Mouse (Mus musculus) lung, embryonic 15.5 days (tissue): ENCODE results near the gene Snx20. TPM values are rescaled to one million over a fixed set of nuclear protein-coding genes. Genes with fewer than 3 reads are reported as not detected.

ENCODE experiments used
- ATAC-seq: fragments of 200-750 bp; cut with Nextera tagmentation; 2 replicates; pipeline ENCODE4 v1.8.0; 2017; ENCODE audit warnings: moderate number of reproducible peaks, borderline replicate concordance; ENCODE audit not compliant: low FRiP score, low TSS enrichment; ENCODE audit errors: extremely low read depth
- H3K27ac ChIP-seq: fragments of 300-500 bp; sonication (generic); 2 replicates; pipeline ENCODE4 v1.5.1; 2015; ENCODE audit warnings: moderate library complexity, mild to moderate bottlenecking, inconsistent platforms
- H3K27me3 ChIP-seq: fragments of 300-500 bp; sonication (generic); 2 replicates; pipeline ENCODE4 v1.6.1; 2015; ENCODE audit warnings: inconsistent platforms
- H3K36me3 ChIP-seq: fragments of 300-500 bp; sonication (generic); 2 replicates; pipeline ENCODE4 v1.6.1; 2015; ENCODE audit warnings: inconsistent platforms
- H3K4me1 ChIP-seq: fragments of 300-500 bp; sonication (generic); 2 replicates; pipeline ENCODE4 v1.6.1; 2015; ENCODE audit warnings: inconsistent platforms
- H3K4me2 ChIP-seq: fragments of 300-500 bp; sonication (generic); 2 replicates; pipeline ENCODE4 v1.6.1; 2015; ENCODE audit warnings: inconsistent platforms, mild to moderate bottlenecking, moderate library complexity
- H3K4me3 ChIP-seq: fragments of 300-500 bp; sonication (generic); 2 replicates; pipeline ENCODE4 v1.5.1; 2015; ENCODE audit warnings: mild to moderate bottlenecking, inconsistent platforms
- H3K9ac ChIP-seq: fragments of 300-500 bp; sonication (generic); 2 replicates; pipeline ENCODE4 v1.6.1; 2015; ENCODE audit warnings: inconsistent platforms
- H3K9me3 ChIP-seq: fragments of 300-500 bp; sonication (generic); 2 replicates; pipeline ENCODE4 v1.6.1; 2016; ENCODE audit warnings: inconsistent platforms
- WGBS: fragments of 180-500 bp; shearing (Covaris S2); methylation state at CpG from one replicate; pipeline ENCODE4 v1.1.7; 2015; 5-methylcytosine and 5-hydroxymethylcytosine counted together
- polyA plus RNA-seq: library from polyadenylated mRNA; unstranded; fragments of >200 nt; fragmentation: Nextera tagmentation; extraction: Ambion mirVana; gene quantifications from 2 replicates; pipeline ENCODE4 v1.2.1, GENCODE M21; 2015

Gene Snx20
- polyA plus RNA-seq, 1 experiment from 2014 or later: 2.3 TPM

DNA sequence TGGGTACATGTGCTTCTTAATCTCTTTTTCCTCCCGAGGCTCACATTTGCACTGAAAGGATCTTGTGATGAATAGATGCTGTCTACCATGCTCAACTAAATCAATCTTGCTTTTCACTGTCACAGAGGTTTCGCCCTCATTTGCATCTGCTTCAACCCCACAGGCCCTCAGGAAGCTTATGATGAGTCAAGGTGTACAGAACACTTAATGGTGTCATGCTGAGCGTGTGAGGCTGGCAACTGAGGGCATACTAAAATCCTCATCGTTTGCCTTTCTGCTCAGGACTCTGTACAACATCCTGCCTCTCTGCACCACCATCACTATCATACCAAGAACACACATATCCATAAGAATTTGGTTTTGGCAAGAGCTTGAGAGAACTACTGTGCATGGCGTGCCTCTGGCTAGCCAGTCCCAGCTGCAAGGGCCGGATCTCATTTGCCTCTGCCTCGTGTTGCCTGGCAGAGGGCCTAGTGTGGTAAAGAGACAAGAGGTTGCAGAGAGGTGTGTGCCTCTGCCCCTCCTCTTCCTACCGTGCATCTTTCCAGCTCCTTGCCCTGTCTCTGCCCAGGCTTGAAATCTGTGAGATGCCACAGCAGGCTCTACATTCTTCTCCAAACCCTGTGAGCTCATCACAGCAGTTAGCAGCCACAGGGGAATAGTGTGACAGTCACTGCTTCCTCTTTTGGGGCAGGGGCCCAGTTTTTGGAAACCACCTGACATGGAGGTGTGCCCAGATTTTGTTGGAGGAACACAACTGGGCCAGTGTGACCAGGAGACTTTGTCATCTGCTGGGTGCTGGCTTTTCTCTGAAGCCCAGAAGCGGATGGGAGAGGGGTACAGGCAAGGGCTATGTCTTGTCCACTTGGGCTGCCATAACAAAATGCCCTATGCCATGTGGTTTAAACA lies 1.4 kb upstream of the Snx20 start:
- H3K9me3 ChIP-seq: no peaks in the 10 kb centered on the region
- no peak overlapping the region for H3K9ac ChIP-seq
- H3K4me1 ChIP-seq: no peaks in the 10 kb centered on the region; the same call in 1 of the 2 replicates
- ATAC-seq: no peak
- H3K4me2 ChIP-seq: no peak overlapping the region
- 67% methylated on average over 9 of the region's 9 CpGs for WGBS
- no peaks in the 10 kb centered on the region for H3K27me3 ChIP-seq
- H3K4me3 ChIP-seq: no peak overlapping the region
- no peaks in the 10 kb centered on the region for H3K36me3 ChIP-seq
- H3K27ac ChIP-seq: no peak overlapping the region

DNA sequence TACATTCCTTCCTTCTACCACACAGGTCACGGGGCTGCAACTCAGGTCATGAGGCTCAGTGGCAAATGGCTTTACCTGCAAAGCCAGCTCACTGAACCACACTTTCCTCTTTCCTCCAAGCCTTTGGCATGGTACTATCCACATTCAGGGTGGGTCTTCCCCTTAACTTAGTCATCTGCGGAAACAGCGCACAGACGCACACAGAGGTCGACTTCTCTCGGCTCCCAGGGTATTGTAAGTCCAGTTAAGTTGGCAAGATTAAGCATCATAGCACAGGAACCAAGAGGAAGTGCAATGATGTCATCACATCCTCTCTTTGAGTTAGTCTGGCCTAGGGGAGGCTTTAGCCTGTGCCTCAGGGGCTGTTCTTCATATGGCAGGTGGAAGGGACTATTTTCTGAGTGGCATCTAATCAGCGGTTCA lies 2.6 kb downstream of the Snx20 start:
- ATAC-seq: peak; percentile 59; the same call in 1 of the 2 replicates
- Histone ChIP-seq H3K4me3 (no peak overlapping the region), H3K4me1 (peaks cover 2% of the 10 kb centered on the region; the same call in 1 of the 2 replicates), H3K4me2 (no peak overlapping the region), H3K36me3 (no peaks in the 10 kb centered on the region), H3K9ac (no peak overlapping the region), H3K27me3 (peaks cover 9% of the 10 kb centered on the region), H3K9me3 (no peaks in the 10 kb centered on the region), H3K27ac (no peak overlapping the region)
- 68% methylated on average over 7 of the region's 7 CpGs for WGBS

GRCm38 (mm10) chr8:88631081-88631480 lies 4.8 kb downstream of the Snx20 start:
- Histone ChIP-seq H3K4me3 (no peak overlapping the region), H3K27ac (no peak overlapping the region), H3K27me3 (peaks cover 26% of the 10 kb centered on the region), H3K4me1 (peaks cover 13% of the 10 kb centered on the region; the same call in 1 of the 2 replicates), H3K9me3 (no peaks in the 10 kb centered on the region), H3K4me2 (no peak overlapping the region), H3K9ac (no peak overlapping the region), H3K36me3 (no peaks in the 10 kb centered on the region)
- ATAC-seq: no peak

DNA sequence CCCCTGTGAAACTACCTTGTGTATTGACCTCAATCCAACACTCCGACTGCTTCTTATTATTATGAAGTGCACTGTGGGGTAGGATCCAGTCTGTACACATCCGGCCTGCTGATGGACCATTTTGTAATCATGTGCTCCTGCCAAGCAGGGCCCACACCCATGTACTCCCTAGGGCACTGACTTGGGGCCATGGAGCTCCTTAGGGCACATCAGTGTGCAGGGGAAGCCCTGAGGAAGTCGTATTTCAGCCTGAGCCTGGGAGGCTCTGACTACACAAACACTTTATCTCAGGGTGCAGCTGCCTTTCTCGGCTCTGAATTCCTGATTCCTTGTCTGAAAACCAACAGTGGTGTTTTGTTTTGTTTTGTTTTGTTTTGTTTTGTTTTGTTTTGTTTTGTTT lies 5.7 kb downstream of the Snx20 start:
- WGBS: 63% methylated on average over 4 of the region's 4 CpGs
- no peaks in the 10 kb centered on the region for H3K36me3 ChIP-seq
- ATAC-seq: no peak

GRCm38 (mm10) chr8:88628001-88628774 lies 7.7 kb downstream of the Snx20 start:
- peak overlapping the region; percentile 51 for H3K4me3 ChIP-seq
- ATAC-seq: peak; percentile 13; the same call in 1 of the 2 replicates
- H3K4me1 ChIP-seq: peaks cover 13% of the 10 kb centered on the region; the same call in 1 of the 2 replicates
- H3K36me3 ChIP-seq: no peaks in the 10 kb centered on the region
- H3K4me2 ChIP-seq: peak overlapping the region; percentile 83
- H3K27me3 ChIP-seq: peaks cover 32% of the 10 kb centered on the region
- H3K9ac ChIP-seq: peak overlapping the region; percentile 45
- H3K27ac ChIP-seq: no peak overlapping the region
- H3K9me3 ChIP-seq: no peaks in the 10 kb centered on the region
- WGBS: 61% methylated on average over 14 of the region's 14 CpGs

More for the DNA sequence above, 5.7 kb downstream of the Snx20 start:
- Histone ChIP-seq H3K4me1 (peaks cover 13% of the 10 kb centered on the region; the same call in 1 of the 2 replicates), H3K9ac (no peak overlapping the region), H3K27me3 (peaks cover 32% of the 10 kb centered on the region), H3K4me3 (no peak overlapping the region), H3K9me3 (no peaks in the 10 kb centered on the region), H3K27ac (no peak overlapping the region), H3K4me2 (no peak overlapping the region)

DNA sequence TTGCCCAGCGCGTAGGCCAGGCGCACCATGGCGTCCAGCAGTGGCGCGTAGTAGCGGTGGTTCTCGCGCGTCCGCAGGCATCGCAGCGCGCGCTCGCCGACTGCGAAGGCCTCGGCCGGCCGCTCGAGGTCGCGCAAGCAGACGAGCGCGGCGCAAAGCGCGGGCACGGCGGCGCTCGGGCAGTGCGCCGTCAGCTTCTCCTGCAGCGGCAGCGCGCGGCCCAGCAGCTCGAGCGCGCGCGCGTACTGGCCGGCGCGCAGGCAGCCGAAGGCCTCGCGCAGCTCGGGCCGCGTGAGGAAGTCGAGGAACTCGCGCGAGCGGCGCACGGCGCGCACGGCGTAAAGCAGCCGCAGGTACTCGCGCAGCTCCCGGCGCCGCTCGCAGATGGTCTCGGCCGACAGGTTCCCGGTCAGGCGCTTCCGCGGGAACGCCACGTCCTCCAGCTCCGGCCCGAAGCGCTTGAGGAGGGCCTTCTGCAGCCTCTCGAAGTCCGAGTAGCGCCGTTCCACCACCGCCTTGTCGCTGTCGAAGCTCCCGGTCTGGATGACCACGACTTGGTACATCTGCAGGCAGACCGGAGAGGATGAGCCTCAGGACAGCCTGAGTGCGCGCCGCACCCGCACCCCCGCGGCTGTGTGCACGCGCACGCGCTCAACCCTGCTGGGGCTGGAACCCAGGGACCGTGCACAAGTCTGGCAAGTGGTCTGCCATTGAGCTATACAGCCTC lies 8.5 kb downstream of the Snx20 start:
- ATAC-seq: peak; percentile 77
- Histone ChIP-seq H3K4me2 (peak overlapping the region; percentile 83), H3K4me3 (peak overlapping the region; percentile 51), H3K9me3 (no peaks in the 10 kb centered on the region), H3K36me3 (no peaks in the 10 kb centered on the region), H3K4me1 (peaks cover 13% of the 10 kb centered on the region; the same call in 1 of the 2 replicates), H3K27me3 (peaks cover 32% of the 10 kb centered on the region), H3K9ac (peak overlapping the region; percentile 45), H3K27ac (no peak overlapping the region)
- WGBS: under 1% methylated on average over 97 of the region's 105 CpGs

- H3K27me3 ChIP-seq: peaks cover 37% of the 10 kb centered on the region
Observed at GRCm38 (mm10) chr8:88626940-88627264, 9.0 kb downstream of the Snx20 start.

DNA sequence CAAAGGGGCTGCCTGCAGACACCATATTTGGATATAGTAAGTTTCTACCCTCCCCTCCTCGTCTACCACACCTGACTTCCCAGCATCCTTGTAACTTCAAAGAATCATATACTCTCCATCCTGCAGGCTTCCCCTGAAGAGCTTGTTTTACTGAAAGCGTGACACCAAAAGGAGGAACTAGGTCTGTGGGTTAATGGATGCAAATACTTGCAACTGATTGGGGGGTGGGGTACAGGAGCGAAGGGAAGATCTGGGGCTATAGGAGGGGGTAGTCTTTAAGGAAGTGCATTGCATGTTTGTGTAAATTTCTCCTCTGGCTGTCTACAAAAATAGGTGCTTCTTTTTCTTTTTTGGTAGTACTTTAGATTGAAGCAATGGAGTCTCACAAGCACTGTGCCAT lies 9.5 kb downstream of the Snx20 start:
- no peak for ATAC-seq
- peaks cover 38% of the 10 kb centered on the region for H3K27me3 ChIP-seq

More at GRCm38 (mm10) chr8:88626940-88627264, 9.0 kb downstream of the Snx20 start:
- Histone ChIP-seq H3K4me3 (peak overlapping the region; percentile 51), H3K4me2 (peak overlapping the region; percentile 83), H3K9me3 (no peaks in the 10 kb centered on the region), H3K9ac (peak overlapping the region; percentile 45), H3K4me1 (peaks cover 13% of the 10 kb centered on the region; the same call in 1 of the 2 replicates), H3K36me3 (no peaks in the 10 kb centered on the region), H3K27ac (no peak overlapping the region)
- no peak; the same call in 1 of the 2 replicates for ATAC-seq
- 11% methylated on average over 19 of the region's 19 CpGs for WGBS

GRCm38 (mm10) chr8:88624276-88624675 lies 11.7 kb downstream of the Snx20 start:
- no peak for ATAC-seq
- no peak overlapping the region for H3K4me2 ChIP-seq
- no peak overlapping the region for H3K9ac ChIP-seq
- H3K4me3 ChIP-seq: no peak overlapping the region
- WGBS: 76% methylated on average over 3 of the region's 3 CpGs
- peaks cover 19% of the 10 kb centered on the region for H3K4me1 ChIP-seq
- peaks cover 38% of the 10 kb centered on the region for H3K27me3 ChIP-seq
- no peaks in the 10 kb centered on the region for H3K36me3 ChIP-seq
- H3K9me3 ChIP-seq: no peaks in the 10 kb centered on the region
- no peak overlapping the region for H3K27ac ChIP-seq

More for the DNA sequence above, 9.5 kb downstream of the Snx20 start:
- H3K27ac ChIP-seq: no peak overlapping the region
- no peaks in the 10 kb centered on the region for H3K9me3 ChIP-seq
- peaks cover 13% of the 10 kb centered on the region; the same call in 1 of the 2 replicates for H3K4me1 ChIP-seq
- WGBS: 61% methylated on average over 3 of the region's 3 CpGs
- H3K4me3 ChIP-seq: no peak overlapping the region
- no peak overlapping the region for H3K9ac ChIP-seq
- H3K4me2 ChIP-seq: no peak overlapping the region
- no peaks in the 10 kb centered on the region for H3K36me3 ChIP-seq

DNA sequence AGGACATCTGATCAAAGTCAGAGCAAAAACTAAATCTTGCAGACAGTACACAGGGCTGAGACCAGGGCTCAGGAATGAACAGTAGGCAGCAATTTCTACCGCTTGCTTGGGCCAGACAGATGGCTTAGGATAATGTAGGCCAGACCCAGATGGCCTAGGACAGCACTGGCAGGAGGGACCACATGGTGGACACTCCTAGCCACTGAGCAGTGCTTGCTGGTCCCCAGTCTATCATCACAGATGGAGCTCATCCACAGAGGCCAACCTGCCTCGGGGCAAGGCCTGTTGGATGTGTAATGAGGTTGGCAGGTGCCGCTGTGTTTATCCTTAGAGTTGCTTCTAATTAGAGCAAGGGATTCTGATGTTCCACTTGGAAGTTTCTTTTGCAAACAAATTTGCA lies 12.6 kb downstream of the Snx20 start:
- Histone ChIP-seq H3K36me3 (no peaks in the 10 kb centered on the region), H3K4me2 (no peak overlapping the region), H3K9ac (no peak overlapping the region), H3K4me3 (no peak overlapping the region), H3K9me3 (no peaks in the 10 kb centered on the region), H3K27me3 (peaks cover 29% of the 10 kb centered on the region), H3K27ac (no peak overlapping the region), H3K4me1 (peaks cover 18% of the 10 kb centered on the region)
- 74% methylated on average over 3 of the region's 3 CpGs for WGBS
- no peak for ATAC-seq

DNA sequence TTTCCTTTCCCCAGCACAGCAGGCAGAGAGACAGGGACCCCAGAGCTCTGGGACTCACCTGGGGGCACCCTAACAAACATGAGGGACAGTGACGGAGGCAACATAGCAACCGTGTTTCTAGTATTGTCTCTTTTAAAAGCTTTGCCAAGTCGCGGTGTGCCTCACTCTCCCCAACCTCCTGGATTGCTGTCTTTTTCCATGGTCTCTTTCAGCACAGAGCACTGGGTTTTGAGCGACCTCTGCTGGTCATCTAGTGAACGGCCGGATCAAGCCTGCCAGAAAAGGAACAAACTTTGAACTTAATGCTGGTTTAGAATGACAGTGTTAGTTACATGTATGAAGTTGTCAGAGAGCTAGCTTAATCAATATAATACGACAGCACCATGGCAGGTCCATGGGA lies 14.5 kb downstream of the Snx20 start:
- peaks cover 6% of the 10 kb centered on the region; the same call in 1 of the 2 replicates for H3K4me1 ChIP-seq
- no peak overlapping the region for H3K4me3 ChIP-seq
- H3K27me3 ChIP-seq: peaks cover 16% of the 10 kb centered on the region
- H3K9me3 ChIP-seq: no peaks in the 10 kb centered on the region
- no peak overlapping the region for H3K4me2 ChIP-seq
- 0% methylated on average over 8 of the region's 8 CpGs for WGBS
- no peaks in the 10 kb centered on the region for H3K36me3 ChIP-seq
- no peak overlapping the region for H3K9ac ChIP-seq
- no peak for ATAC-seq
- H3K27ac ChIP-seq: no peak overlapping the region
